Mouse (Mus musculus) kidney, adult 8-10 months (tissue): ENCODE measurements around the gene Ptov1.
A peak's percentile ranks its signal among the peaks of the same experiment; 100 is the strongest.

Source experiments
- DNase-seq, 2 experiments: peaks; one replicate each; pipeline ENCODE4 v3.0.0; 2022

Ptov1 gene

GRCm38 (mm10) chr7:44839491-44840191, 29.9 kb downstream of the Ptov1 start:
- no peak for DNase-seq

GRCm38 (mm10) chr7:44839171-44839490, 30.5 kb downstream of the Ptov1 start:
- no peak for DNase-seq

- DNase-seq = no peak
Observed at GRCm38 (mm10) chr7:44838073-44838472, 31.5 kb downstream of the Ptov1 start.

GRCm38 (mm10) chr7:44836423-44837053, 33.0 kb downstream of the Ptov1 start:
- no peak for DNase-seq

- no peak for DNase-seq
Observed at GRCm38 (mm10) chr7:44836016-44836404, 33.6 kb downstream of the Ptov1 start.

- DNase-seq = no peak
Observed at GRCm38 (mm10) chr7:44835373-44836015, 34.1 kb downstream of the Ptov1 start.

GRCm38 (mm10) chr7:44832763-44833162, 36.8 kb downstream of the Ptov1 start:
- no peak for DNase-seq

- no peak for DNase-seq
Observed at GRCm38 (mm10) chr7:44828706-44829105, 40.9 kb downstream of the Ptov1 start.

- DNase-seq = no peak
Observed at GRCm38 (mm10) chr7:44826771-44827170, 42.8 kb downstream of the Ptov1 start.

- DNase-seq = peak; percentile 62 to 79
Observed at GRCm38 (mm10) chr7:44824872-44825271, 44.7 kb downstream of the Ptov1 start.

GRCm38 (mm10) chr7:44823409-44823808, 46.2 kb downstream of the Ptov1 start:
- DNase-seq = no peak

- peak in 1 of 2 experiments; percentile 1 for DNase-seq
Observed at GRCm38 (mm10) chr7:44821666-44822448, 47.7 kb downstream of the Ptov1 start.

GRCm38 (mm10) chr7:44820525-44820924, 49.1 kb downstream of the Ptov1 start:
- peak in 1 of 2 experiments; percentile 0 for DNase-seq

- peak in 1 of 2 experiments; percentile 0 for DNase-seq
Observed at GRCm38 (mm10) chr7:44819863-44820262, 49.7 kb downstream of the Ptov1 start.

- DNase-seq = peak in 1 of 2 experiments; percentile 0
Observed at GRCm38 (mm10) chr7:44819391-44819790, 50.2 kb downstream of the Ptov1 start.

- DNase-seq = peak in 1 of 2 experiments; percentile 9
Observed at GRCm38 (mm10) chr7:44818751-44819235, 50.8 kb downstream of the Ptov1 start.

- DNase-seq = peak in 1 of 2 experiments; percentile 0
Observed at GRCm38 (mm10) chr7:44818164-44818563, 51.4 kb downstream of the Ptov1 start.

- no peak for DNase-seq
Observed at GRCm38 (mm10) chr7:44817441-44817840, 52.1 kb downstream of the Ptov1 start.

GRCm38 (mm10) chr7:44816470-44817021, 53.0 kb downstream of the Ptov1 start, which contains the start of gene Atf5:
Atf5 (minus strand) TSS chr7:44816658.
- peak in 1 of 2 experiments; percentile 50 for DNase-seq

- DNase-seq = peak; percentile 99
Observed at GRCm38 (mm10) chr7:44815721-44816469, 53.7 kb downstream of the Ptov1 start, which contains the start of the genes Nup62 and Il4i1. Nup62 (plus strand) TSS chr7:44816088. Il4i1 (plus strand) TSS chr7:44816387.

GRCm38 (mm10) chr7:44814952-44815553, 54.5 kb downstream of the Ptov1 start:
- peak in 1 of 2 experiments; percentile 18 for DNase-seq
